Mouse (Mus musculus) brain, adult 2 months (tissue): ENCODE measurements at regions not wholly inside any gene's neighbourhood (a gene's known extent, or its start where the extent isn't known, plus 50 kb on each side); places are given as distances from the start of the nearest gene placed in this dataset.

Source experiments
- DNase-seq: peaks from one replicate; pipeline ENCODE4 v3.0.0; 2011; ENCODE audit warnings: low read depth, low spot score

DNA sequence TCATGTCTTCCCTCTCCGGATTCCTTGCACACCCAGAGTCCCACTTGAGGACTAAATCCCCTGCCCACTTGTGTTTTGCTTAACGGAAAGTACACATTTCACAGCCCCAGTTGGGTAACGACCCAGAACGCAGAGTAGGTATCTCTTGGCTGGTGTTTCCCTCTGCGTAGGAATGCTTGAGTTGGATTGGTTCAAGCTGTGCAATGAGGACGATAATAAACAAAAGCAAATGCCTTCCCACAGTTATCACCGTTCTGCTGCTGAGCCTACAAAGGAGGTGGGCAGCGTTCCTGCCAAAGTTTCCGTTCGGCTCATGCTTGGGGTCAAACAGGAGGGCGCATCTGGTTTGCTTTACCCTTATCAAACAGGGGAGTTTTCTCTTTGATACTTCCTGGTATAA lies 212.3 kb upstream of the Sfrp2 start:
- no peak for DNase-seq

DNA sequence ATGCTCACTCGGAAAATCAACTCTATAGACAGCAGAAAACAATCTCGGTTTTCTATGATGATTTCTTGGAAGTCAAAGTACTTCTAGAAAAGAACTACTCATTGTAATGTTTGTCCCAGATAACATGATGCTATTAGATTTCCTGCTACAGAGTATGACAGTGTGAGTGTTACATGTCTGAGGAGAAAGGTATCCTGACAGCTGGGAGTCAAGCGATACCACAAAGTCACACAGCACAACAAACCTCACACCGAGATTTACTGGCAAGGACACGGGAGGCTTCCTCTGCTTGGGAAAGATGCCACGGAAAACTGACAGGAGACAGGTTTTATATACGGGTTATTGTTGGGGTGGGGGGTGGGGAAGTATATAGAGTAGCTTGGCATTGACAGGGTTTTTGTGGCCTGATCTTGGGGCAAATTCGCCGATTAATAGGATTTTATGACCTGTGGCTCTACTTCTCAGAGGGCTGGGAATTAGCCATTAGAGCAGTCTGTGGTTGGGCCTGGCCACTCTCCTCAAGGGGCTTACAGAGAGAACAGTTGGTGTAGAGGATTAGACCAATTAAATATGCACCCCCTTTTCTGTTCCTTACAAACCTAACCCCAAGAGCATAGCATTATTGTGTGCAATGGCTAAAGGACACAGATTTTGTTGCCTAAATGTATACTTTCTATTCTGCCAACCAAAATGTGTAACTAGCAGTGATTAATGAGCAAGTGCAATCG lies 209.2 kb upstream of the Sfrp2 start:
- DNase-seq = no peak

DNA sequence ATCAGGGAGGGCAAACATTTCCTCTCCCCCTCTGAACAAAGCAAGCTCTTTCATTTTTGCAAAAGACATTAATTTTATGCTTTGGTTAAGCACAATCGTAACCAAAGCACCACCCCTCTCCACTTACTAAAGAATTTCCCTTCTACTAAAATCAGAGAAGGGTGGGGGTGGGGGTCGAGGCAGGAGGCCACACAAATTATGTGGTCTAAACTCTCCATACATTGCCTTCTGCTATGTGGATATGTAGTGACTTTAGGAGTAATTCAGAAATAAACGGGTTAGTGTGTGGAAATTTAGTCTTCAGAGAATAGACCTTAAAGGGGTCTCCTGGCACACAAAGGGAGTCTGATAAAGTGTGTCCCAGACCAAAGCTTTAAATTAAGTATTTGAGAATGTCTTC lies 204.1 kb upstream of the Sfrp2 start:
- no peak for DNase-seq

DNA sequence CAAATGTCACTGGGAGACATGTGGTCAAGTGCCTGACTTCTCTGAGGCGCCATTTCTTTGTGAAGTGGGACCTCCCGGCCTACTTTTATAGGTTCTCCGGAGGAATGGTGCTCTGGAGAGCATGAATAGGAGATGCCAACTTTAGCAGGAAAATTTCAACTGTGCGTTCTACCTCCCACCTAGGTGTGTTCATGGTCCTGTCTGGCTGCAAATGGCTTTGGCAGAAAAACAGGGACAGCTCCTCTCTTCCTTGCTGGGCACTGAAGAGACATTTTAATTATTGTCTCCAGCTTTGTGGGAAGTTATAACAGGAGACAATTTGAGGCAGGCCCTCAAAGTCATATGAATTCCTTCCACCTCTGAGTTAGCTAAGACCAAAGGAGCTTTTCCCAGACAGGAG lies 190.6 kb upstream of the Sfrp2 start:
- no peak for DNase-seq

DNA sequence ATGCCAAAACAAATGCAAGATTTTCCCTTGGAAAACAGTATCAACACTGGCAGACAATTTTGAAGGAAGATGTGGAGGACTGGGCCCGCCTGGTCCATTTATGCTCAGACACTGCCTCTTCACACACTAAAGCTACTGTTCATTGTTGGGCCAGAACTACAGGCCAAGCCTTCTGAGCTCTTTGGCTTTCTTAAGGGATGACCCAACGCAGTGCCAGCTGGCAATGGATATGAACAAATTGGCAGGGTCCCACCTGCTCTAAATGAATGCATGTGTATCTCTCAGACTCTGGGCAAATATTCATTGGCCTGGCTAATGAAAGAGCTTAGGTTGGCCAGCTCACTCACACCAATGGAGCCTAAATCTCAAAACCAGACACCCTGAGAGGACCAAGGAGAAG lies 190.0 kb upstream of the Sfrp2 start:
- DNase-seq = peak; percentile 27

DNA sequence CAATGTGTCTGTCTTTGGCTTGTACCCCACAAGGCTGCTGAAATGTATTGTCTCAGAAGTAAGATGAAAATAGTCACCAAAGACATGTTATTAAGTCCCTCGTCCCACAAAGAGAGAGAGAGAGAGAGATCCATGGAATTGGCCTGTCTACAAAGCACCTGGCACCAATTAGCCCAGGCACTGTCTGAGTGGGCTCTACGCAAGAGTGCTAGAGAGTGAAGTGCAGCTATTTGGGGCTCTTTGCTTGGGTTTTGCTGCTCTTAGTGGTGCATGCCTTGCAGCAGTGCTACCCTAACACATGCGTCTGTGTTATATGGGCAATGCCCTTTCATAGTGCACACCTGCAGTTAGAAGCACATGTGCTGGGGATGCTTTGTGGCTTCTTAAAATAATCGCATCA lies 185.4 kb upstream of the Sfrp2 start:
- peak; percentile 20 for DNase-seq

DNA sequence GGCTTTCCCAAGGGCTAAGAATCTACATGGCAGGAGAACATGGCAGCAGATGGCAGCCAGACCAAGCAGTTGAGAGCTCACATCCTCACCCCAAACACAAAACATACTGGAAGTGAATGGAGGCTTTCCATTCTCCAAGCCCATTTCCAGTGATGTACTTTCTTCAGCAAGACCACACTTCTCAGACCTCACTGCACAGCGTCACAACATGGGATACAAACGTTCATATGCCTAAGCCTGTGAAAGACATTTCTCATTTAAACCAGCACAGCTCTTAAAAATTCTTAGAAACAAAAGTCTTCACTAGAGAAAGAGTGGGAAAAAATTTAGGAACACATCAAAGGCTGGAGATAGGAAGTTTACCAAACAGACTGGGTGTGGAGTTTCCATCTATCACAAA lies 183.9 kb upstream of the Sfrp2 start:
- DNase-seq = no peak

DNA sequence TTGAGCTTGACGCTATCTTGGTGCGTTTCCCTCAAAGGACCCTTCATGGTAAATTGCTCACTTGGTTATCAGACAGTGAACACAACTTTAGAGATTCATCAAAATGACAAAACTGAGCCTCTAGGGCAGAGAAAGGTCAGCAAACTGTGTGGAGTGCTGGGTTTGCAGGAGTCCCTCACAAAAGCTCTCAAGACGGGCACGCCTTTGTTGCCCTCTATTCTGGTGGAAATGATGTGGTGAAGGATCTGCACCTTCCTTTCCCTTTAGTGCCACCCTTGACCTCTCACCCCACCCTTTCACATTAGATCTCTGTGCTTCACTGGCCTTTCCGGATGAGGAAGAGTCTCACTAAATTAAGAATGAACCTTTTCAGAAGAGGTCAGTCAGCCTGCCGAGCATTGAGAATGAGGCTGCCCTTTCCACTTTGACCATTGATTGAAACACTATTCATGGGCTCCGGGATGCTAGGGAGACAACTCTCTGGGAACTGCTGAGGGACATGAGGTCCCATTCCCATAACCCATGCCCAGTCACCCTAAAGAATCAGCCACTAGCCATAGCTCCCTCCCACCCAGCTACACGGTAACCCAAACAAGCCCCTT lies 182.9 kb upstream of the Sfrp2 start:
- no peak for DNase-seq

DNA sequence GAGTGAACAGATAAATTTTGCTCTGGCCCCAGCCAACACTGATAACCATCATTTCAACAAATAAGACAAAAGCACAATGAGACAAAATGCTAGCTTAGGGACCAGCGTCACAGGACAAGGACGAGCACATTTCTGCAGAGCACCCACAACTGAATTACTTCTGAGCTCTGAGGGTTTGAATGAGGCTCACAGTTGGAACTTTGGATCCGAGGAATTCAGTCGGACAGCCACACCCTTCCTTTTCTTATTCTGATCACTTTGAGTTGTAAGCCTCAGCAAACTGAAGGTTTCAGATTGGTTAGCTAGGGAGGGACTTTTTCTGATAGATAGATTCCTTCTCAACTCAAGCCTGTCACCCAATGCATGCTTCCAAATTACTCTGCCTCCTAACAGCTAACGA lies 180.0 kb upstream of the Sfrp2 start:
- no peak for DNase-seq

DNA sequence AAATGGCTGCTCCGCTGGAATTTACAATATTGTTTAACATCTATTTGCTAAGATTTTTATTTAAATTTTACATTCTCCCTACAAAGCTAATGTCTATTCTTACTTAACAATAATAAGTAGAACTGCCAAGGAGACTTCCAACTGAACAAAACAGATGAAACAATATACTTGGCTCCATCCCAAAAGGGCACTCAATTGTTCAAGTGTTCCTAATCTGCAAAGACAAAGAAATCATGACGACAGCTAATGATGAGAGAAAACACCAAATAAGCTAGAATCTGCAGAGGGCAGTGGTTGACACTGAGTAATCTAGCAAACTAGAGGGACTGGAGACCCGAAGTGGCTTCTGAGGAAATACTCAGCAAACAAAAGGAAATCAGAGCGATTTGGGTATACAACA lies 179.6 kb upstream of the Sfrp2 start:
- no peak for DNase-seq

DNA sequence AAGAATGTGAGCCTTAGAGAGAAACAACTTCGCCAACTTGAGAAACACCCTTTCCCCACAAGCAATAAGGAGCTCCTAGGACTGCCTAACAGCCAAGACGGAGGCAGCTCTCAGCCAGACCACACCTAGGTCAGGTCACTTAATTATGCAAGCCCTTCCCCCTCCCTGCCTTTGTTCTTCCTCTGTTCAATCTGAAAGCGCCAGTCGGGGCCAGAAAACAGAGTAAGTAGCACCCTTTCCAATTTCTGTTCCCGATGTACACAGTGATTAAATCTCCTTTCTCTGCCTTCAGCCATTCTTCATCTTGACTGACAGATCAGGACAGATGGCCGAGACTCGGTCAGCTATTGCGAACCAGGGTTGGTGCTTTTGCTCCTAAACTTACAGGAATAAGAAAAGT lies 177.0 kb upstream of the Sfrp2 start:
- DNase-seq = no peak

DNA sequence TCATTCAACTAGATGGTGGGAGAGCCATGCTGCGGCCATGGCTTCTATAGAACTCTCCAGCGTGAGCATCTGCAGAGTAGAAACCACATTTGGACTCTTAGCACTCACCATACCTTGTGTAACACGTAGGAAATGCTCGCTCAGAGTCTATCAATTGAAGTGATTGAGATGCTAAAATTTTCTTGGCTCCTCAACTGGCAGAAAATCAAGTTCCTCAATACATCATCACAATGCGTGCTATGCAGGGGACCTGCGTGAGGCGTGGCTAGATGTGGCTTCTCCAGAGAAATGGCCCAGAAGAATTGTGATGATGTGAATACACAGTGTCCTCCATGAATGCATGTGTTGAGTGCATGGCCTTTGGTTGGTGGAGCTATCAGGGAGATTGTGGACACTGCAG lies 174.9 kb upstream of the Sfrp2 start:
- no peak for DNase-seq

DNA sequence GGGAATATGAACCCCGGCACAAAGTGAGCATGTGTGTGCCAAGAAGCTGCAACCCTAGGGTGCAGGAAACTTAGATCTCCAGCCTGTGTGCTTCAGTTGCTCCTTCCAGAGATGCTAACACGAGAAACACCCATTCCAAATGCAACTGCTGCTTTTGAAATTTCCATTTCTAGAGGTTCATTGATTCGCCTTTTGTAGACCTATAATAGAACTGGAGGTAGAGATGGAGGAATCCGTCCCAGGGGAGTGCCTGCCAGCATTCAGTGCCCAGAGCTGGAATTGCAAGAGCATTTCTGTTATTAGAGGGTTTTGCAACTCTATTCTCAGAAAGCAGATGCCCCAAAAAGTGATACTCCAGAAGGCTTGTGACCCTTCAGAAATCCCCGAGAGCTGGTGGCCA lies 172.8 kb upstream of the Sfrp2 start:
- no peak for DNase-seq

DNA sequence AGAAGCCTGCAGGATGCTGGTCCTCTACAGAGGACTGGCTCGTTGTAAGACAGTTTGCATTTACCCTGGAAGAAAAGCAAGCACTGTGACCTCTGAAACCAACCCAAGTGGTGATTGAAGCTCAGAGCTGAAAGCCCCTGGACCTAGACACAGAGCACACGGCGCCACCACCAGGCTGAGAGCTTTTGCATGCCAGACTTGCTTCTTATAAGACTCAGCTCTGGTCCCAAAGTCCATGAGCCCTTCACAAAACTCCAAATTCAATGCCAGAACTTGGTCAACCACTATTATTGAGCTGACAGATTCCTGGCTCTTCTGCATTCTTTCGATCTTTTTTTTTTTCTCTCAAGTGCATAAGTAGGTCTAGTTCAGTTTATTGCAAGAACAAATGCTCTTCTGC lies 164.6 kb upstream of the Sfrp2 start:
- DNase-seq = peak; percentile 8

DNA sequence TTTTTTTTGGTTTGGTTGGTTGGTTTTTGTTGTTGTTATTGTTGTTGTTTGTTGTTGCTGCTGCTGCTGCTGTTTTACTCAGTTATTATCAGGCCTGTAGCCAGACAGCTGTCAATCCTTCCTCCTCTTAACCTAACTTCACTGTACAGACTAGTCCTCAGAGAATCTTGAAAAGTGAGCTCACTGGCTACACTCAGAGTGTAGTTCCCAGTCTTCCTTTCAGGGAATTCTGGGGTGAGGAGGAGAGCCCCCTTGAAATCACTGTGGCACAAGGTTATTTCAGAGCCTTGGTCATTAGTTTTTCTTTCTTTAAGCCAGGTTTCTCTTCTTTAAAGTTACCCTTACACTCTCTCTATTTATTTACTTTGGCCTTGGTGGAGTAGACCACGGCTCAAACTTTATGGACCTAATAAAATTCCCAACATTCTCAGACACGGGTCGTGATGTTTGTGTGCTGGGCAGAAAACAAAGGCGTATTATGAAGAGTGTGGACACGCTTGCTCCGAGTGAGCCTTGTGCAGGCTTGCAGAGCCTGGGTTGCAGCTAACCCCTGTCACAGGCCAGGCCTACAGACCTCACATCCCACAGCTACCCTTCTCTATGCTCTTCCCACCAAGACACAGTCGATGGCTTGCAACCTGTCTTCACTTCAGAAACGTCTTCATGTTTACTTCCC lies 156.9 kb upstream of the Sfrp2 start:
- no peak for DNase-seq

DNA sequence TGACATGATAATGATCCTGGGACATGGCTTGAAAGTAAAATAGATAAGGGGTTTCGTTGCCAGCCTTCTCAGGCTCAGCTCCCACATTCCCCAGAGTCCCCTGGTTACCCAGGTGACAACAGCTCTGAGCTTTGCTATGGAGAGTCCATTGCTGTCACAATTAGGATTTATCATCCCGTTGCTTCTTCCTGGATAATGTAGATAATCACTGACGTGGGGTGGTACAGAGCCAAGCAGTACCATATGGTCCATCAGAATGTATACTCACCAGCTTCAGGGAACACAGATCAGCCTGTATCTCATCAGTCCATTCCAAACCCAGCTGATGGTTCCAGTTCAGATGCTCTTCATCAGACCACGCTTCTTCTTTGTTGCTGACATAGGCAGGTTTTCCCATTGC lies 145.7 kb upstream of the Sfrp2 start:
- no peak for DNase-seq

DNA sequence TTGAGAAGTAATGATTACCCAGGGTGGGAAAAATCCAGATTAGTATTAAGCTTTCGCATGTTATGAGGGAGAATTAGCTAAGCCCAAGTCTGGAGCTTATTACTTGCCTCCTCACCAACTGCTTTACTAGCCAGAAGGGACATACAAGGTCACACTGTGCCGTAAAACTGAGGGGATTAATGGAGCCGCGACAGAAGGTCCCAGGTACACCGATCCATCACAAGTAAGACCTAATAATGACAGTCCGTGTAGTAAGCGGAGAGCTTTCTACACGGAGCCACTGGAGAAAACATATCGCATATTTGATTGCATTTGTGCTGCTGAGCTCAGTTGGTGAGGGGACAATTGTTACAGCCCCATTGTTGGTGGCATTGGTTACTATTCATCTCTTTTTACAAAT lies 133.1 kb upstream of the Sfrp2 start:
- DNase-seq = no peak

DNA sequence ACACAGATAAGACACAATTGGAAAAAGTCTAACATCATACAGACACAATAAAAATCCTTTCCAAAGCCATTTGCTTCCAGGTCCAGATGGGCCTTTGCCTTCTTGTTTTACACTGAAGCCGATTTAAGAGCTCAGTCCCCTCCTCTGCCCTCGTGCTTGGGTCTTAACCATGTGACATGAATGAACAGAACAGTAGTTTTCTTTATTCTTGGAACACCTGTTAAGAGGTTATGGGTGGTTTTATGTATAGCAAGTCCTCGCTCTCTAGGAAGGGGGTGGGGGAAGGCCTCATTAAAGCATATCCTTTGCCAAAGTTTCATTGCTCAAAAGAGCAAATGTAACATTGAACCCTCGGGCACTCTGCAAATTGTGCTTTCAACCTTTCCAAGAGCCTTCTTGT lies 125.7 kb upstream of the Sfrp2 start:
- no peak for DNase-seq

DNA sequence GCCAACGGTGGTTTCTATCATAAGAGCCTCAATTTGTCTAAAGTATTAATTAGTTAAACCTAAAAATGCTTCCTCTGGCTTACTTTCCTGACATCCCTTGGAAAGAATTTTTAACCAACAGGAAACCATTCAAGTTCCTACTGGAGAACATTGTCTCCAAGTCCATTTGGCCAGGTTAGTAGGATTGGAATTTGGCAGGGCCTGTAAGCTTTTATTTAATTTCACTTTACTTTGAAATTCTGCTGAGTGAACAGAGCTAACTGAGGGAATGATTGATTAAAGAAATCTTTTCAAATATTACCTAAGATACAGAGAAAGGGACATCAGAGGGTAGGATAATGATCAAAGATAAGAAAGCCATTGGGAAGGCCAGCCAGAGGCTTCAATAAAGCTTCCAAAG lies 102.4 kb upstream of the Sfrp2 start:
- DNase-seq = no peak

DNA sequence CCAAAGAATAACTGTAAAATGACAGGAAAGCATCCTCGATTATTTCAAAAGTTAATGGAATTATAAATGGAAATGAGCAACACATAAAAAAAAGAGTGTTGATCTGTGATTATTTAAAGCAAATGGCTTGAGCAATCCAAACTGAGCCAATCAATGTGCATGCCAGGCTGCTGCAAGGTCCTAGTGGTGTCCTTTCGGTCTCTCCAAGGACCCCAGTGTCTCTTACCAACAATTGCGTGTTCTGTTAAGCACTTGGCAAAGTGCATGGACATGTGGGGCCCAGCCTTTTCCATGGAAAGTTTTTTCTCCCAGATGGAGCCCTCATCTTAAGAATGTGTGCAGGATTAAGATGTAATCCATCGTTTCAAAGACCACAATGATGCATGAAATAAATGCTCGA lies 90.0 kb upstream of the Sfrp2 start:
- DNase-seq = no peak

DNA sequence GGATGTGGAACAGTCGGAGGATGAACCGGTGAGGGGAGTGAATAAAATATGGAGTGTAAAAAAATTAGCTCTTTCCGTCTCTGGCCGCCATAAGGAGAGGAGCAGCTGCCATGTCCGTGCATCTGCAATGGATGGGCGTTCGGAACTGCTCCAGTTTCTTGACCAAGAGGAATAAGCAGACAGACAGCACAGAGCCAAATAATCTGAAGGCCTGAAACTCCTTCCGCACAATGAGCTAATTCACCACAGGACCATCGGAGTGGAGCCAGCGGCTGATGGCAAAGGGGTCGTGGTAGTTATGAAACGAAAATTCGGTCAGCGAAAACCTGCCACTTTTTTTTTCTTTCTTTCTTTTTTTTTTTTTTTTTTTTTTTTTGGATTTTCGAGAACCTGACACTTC lies 79.5 kb upstream of the Sfrp2 start:
- no peak for DNase-seq

DNA sequence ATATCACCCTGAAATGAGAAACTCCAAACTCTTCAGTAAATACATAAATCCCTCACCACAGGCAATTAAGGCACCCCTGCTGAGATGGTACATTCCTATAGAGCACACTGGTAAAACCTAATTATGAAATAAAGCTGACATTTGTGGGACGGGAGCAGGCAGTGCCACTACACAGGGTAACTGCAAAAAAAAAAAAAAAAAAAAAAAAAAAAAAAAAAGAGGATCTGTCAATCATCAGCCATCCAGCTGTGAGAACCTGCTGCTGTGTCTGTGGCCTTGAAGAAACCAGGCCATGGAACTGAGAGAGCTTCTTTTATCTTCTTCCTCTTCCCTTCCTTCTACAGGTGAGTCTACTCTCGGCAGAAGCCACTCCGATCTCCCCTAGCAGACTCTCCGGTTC lies 78.6 kb upstream of the Sfrp2 start:
- DNase-seq = no peak
